Mouse (Mus musculus) erythroblast, embryonic 14.5 days (primary cell): Measurements from ENCODE around the gene Alad.

Source experiments
- GATA1 ChIP-seq: IDR thresholded peaks from 2 replicates; pipeline ENCODE4 v1.6.1; 2012; ENCODE audit warnings: low read length, inconsistent platforms, mixed read lengths
- TAL1 ChIP-seq: IDR thresholded peaks from 3 replicates; pipeline ENCODE4 v1.6.1; 2012; ENCODE audit warnings: low read length, inconsistent platforms, mixed read lengths

GRCm38 (mm10) chr4:62526256-62526655 lies 6.5 kb upstream of the Alad start:
- TF ChIP-seq GATA1 (no peak), TAL1 (no peak)
